Mouse (Mus musculus) limb, embryonic 12.5 days (tissue): ENCODE measurements at regions not wholly inside any gene's neighbourhood (a gene's known extent, or its start where the extent isn't known, plus 50 kb on each side); places are given as distances from the start of the nearest gene placed in this dataset.

ENCODE experiments used
- ATAC-seq: fragments of 200-750 bp; cut with Nextera tagmentation; 2 replicates; pipeline ENCODE4 v1.8.0; 2017; ENCODE audit warnings: low read depth, moderate TSS enrichment; ENCODE audit not compliant: insufficient number of reproducible peaks, insufficient read depth, low FRiP score, low TSS enrichment
- H3K27ac ChIP-seq: fragments of 300-500 bp; sonication (generic); 2 replicates; pipeline ENCODE4 v1.5.1; 2016; ENCODE audit warnings: mild to moderate bottlenecking, moderate library complexity
- H3K27me3 ChIP-seq: fragments of 300-500 bp; sonication (generic); 2 replicates; pipeline ENCODE4 v1.6.1; 2016; ENCODE audit warnings: mild to moderate bottlenecking, moderate library complexity
- H3K36me3 ChIP-seq: fragments of 300-500 bp; sonication (generic); 2 replicates; pipeline ENCODE4 v1.6.1; 2016; ENCODE audit warnings: mild to moderate bottlenecking, moderate library complexity
- H3K4me1 ChIP-seq: fragments of 300-500 bp; sonication (generic); replicated peaks from 2 replicates; pipeline ENCODE4 v1.6.1; 2016
- H3K4me2 ChIP-seq: fragments of 300-500 bp; sonication (generic); 2 replicates; pipeline ENCODE4 v1.6.1; 2016; ENCODE audit warnings: mild to moderate bottlenecking, moderate library complexity
- H3K4me3 ChIP-seq: fragments of 300-500 bp; sonication (generic); replicated peaks from 2 replicates; pipeline ENCODE4 v1.5.1; 2016; ENCODE audit warnings: mild to moderate bottlenecking
- H3K9ac ChIP-seq: fragments of 300-500 bp; sonication (generic); replicated peaks from 2 replicates; pipeline ENCODE4 v1.6.1; 2016; ENCODE audit warnings: mild to moderate bottlenecking, moderate library complexity
- H3K9me3 ChIP-seq: fragments of 300-500 bp; sonication (generic); 2 replicates; pipeline ENCODE4 v1.6.1; 2016; ENCODE audit warnings: mild to moderate bottlenecking, moderate library complexity
- WGBS: fragments of 180-500 bp; shearing (Covaris S2); methylation state at CpG from one replicate; pipeline ENCODE4 v1.1.7; 2016; 5-methylcytosine and 5-hydroxymethylcytosine counted together

GRCm38 (mm10) chr1:39047316-39047715, 61.9 kb downstream of the Pdcl3 start:
- Histone ChIP-seq H3K4me1 (peaks cover 3% of the 10 kb centered on the region; the same call in 1 of the 2 replicates), H3K4me2 (no peak overlapping the region), H3K9me3 (peaks cover 16% of the 10 kb centered on the region), H3K9ac (no peak overlapping the region), H3K27me3 (no peaks in the 10 kb centered on the region), H3K4me3 (no peak overlapping the region), H3K27ac (peak overlapping the region; percentile 8; the same call in 1 of the 2 replicates), H3K36me3 (no peaks in the 10 kb centered on the region)
- ATAC-seq, result no peak
- WGBS, result 94% methylated on average over 6 of the region's 6 CpGs

- H3K27ac ChIP-seq, result no peak overlapping the region
These were observed 71.9 kb downstream of the Pdcl3 start for GRCm38 (mm10) chr1:39057304-39057703.

GRCm38 (mm10) chr1:39062509-39062908, 77.1 kb downstream of the Pdcl3 start:
- H3K9me3 ChIP-seq, result no peaks in the 10 kb centered on the region
- H3K27ac ChIP-seq, result no peak overlapping the region
- H3K4me1 ChIP-seq, result no peaks in the 10 kb centered on the region
- WGBS, result 94% methylated on average over 6 of the region's 6 CpGs
- H3K4me2 ChIP-seq, result no peak overlapping the region
- H3K9ac ChIP-seq, result no peak overlapping the region
- no peaks in the 10 kb centered on the region for H3K27me3 ChIP-seq
- H3K4me3 ChIP-seq, result no peak overlapping the region
- ATAC-seq, result no peak
- no peaks in the 10 kb centered on the region for H3K36me3 ChIP-seq

More at GRCm38 (mm10) chr1:39057304-39057703, 71.9 kb downstream of the Pdcl3 start:
- H3K9me3 ChIP-seq, result no peaks in the 10 kb centered on the region
- H3K9ac ChIP-seq, result no peak overlapping the region
- no peak overlapping the region for H3K4me2 ChIP-seq
- no peak overlapping the region for H3K4me3 ChIP-seq
- ATAC-seq, result no peak
- H3K36me3 ChIP-seq, result no peaks in the 10 kb centered on the region
- no peaks in the 10 kb centered on the region for H3K27me3 ChIP-seq
- 76% methylated on average over 6 of the region's 6 CpGs for WGBS
- no peaks in the 10 kb centered on the region for H3K4me1 ChIP-seq

GRCm38 (mm10) chr1:39063666-39064385, 78.4 kb downstream of the Pdcl3 start:
- ATAC-seq, result no peak
- H3K36me3 ChIP-seq, result no peaks in the 10 kb centered on the region
- no peak overlapping the region for H3K27ac ChIP-seq
- no peaks in the 10 kb centered on the region for H3K9me3 ChIP-seq
- H3K4me3 ChIP-seq, result no peak overlapping the region
- 78% methylated on average over 13 of the region's 13 CpGs for WGBS
- no peaks in the 10 kb centered on the region for H3K27me3 ChIP-seq
- H3K4me1 ChIP-seq, result no peaks in the 10 kb centered on the region
- no peak overlapping the region for H3K9ac ChIP-seq
- H3K4me2 ChIP-seq, result no peak overlapping the region

- Histone ChIP-seq H3K4me1 (peaks cover 8% of the 10 kb centered on the region), H3K9ac (no peak overlapping the region), H3K27me3 (no peaks in the 10 kb centered on the region), H3K36me3 (no peaks in the 10 kb centered on the region), H3K4me3 (no peak overlapping the region), H3K27ac (no peak overlapping the region), H3K4me2 (no peak overlapping the region), H3K9me3 (no peaks in the 10 kb centered on the region)
- 68% methylated on average over 3 of the region's 3 CpGs for WGBS
- ATAC-seq, result no peak
These were observed 79.4 kb downstream of the Pdcl3 start for GRCm38 (mm10) chr1:39064781-39065180.

GRCm38 (mm10) chr1:39067901-39068300, 82.5 kb downstream of the Pdcl3 start:
- no peaks in the 10 kb centered on the region for H3K9me3 ChIP-seq
- H3K4me1 ChIP-seq, result peaks cover 10% of the 10 kb centered on the region
- H3K9ac ChIP-seq, result no peak overlapping the region
- no peak overlapping the region for H3K27ac ChIP-seq
- H3K4me2 ChIP-seq, result no peak overlapping the region
- ATAC-seq, result no peak
- no peaks in the 10 kb centered on the region for H3K36me3 ChIP-seq
- 56% methylated on average over 3 of the region's 3 CpGs for WGBS
- H3K4me3 ChIP-seq, result no peak overlapping the region
- no peaks in the 10 kb centered on the region for H3K27me3 ChIP-seq

GRCm38 (mm10) chr1:39069086-39069655, 83.8 kb downstream of the Pdcl3 start:
- H3K36me3 ChIP-seq, result no peaks in the 10 kb centered on the region
- WGBS, result 47% methylated on average over 11 of the region's 11 CpGs
- H3K4me1 ChIP-seq, result peaks cover 10% of the 10 kb centered on the region
- 0 out of 2 replicates have a peak overlapping the region, but pooled peaks have one; percentile 15 for H3K4me2 ChIP-seq
- no peak overlapping the region for H3K27ac ChIP-seq
- ATAC-seq, result no peak
- no peak overlapping the region for H3K4me3 ChIP-seq
- no peaks in the 10 kb centered on the region for H3K9me3 ChIP-seq
- no peaks in the 10 kb centered on the region for H3K27me3 ChIP-seq
- no peak overlapping the region for H3K9ac ChIP-seq

GRCm38 (mm10) chr1:39069676-39070075, 84.3 kb downstream of the Pdcl3 start:
- no peaks in the 10 kb centered on the region for H3K9me3 ChIP-seq
- peaks cover 10% of the 10 kb centered on the region for H3K4me1 ChIP-seq
- H3K4me2 ChIP-seq, result 0 out of 2 replicates have a peak overlapping the region, but pooled peaks have one; percentile 15
- H3K27ac ChIP-seq, result no peak overlapping the region
- H3K36me3 ChIP-seq, result no peaks in the 10 kb centered on the region
- WGBS, result 30% methylated on average over 7 of the region's 7 CpGs
- H3K9ac ChIP-seq, result no peak overlapping the region
- H3K4me3 ChIP-seq, result no peak overlapping the region
- ATAC-seq, result no peak
- no peaks in the 10 kb centered on the region for H3K27me3 ChIP-seq

GRCm38 (mm10) chr1:39075966-39076365, 90.6 kb downstream of the Pdcl3 start:
- Histone ChIP-seq H3K9ac (no peak overlapping the region), H3K4me3 (no peak overlapping the region), H3K4me2 (no peak overlapping the region), H3K27ac (no peak overlapping the region), H3K4me1 (0 out of 2 replicates have a peak, but pooled peaks cover 5% of the 10 kb centered on the region), H3K27me3 (no peaks in the 10 kb centered on the region), H3K36me3 (no peaks in the 10 kb centered on the region), H3K9me3 (0 out of 2 replicates have a peak, but pooled peaks cover 3% of the 10 kb centered on the region)
- 89% methylated on average over 5 of the region's 5 CpGs for WGBS
- no peak for ATAC-seq

- H3K4me2 ChIP-seq, result no peak overlapping the region
- H3K4me1 ChIP-seq, result 0 out of 2 replicates have a peak, but pooled peaks cover 5% of the 10 kb centered on the region
- no peak overlapping the region for H3K4me3 ChIP-seq
- 68% methylated on average over 4 of the region's 4 CpGs for WGBS
- no peaks in the 10 kb centered on the region for H3K27me3 ChIP-seq
- 0 out of 2 replicates have a peak, but pooled peaks cover 4% of the 10 kb centered on the region for H3K9me3 ChIP-seq
- H3K27ac ChIP-seq, result no peak overlapping the region
- H3K36me3 ChIP-seq, result no peaks in the 10 kb centered on the region
- no peak overlapping the region for H3K9ac ChIP-seq
- no peak for ATAC-seq
These were observed 93.3 kb downstream of the Pdcl3 start for GRCm38 (mm10) chr1:39078584-39079315.
